Mouse (Mus musculus) ES-E14 (cell line): ENCODE measurements at regions not wholly inside any gene's neighbourhood (a gene's known extent, or its start where the extent isn't known, plus 50 kb on each side); places are given as distances from the start of the nearest gene placed in this dataset.

Experiments
- CHD2 ChIP-seq: IDR thresholded peaks from 2 replicates; pipeline ENCODE4 v1.6.1; 2014; ENCODE audit warnings: mild to moderate bottlenecking, low read depth, low read length, inconsistent platforms
- HCFC1 ChIP-seq: IDR thresholded peaks from 2 replicates; pipeline ENCODE4 v1.6.1; 2012; ENCODE audit warnings: low read length, inconsistent platforms, borderline replicate concordance; ENCODE audit not compliant: insufficient read depth
- MAFK ChIP-seq: IDR thresholded peaks from 2 replicates; pipeline ENCODE4 v1.6.1; 2014; ENCODE audit warnings: mild to moderate bottlenecking, low read depth, low read length, inconsistent platforms; ENCODE audit not compliant: insufficient read depth
- ZC3H11A ChIP-seq: IDR thresholded peaks from 2 replicates; pipeline ENCODE4 v1.6.1; 2012; ENCODE audit warnings: low read depth, mild to moderate bottlenecking, inconsistent platforms, low read length, borderline replicate concordance
- ZNF384 ChIP-seq: IDR thresholded peaks from 2 replicates; pipeline ENCODE4 v1.6.1; 2012; ENCODE audit warnings: low read depth, low read length, inconsistent platforms

DNA sequence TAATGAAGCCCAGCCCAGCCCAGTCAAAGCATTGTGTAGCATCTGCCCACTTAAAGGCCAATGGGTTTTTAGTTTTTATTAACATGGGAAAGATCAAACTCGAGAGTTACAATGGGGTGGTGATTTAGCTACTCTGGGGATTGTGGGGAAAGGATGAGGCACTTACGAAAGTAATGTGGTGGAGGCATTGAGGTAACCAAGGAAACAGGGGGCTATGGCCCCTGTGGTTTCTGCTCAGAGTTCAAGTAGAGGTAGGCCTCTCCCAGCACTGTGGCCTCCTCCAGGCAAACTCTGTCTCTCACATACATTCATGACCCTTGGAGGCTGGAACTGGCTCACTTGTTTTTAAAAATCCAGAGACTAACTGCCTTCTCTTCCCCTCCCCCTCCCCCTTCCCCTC is 128.4 kb downstream of the Utp6 start:
- TF ChIP-seq HCFC1 (no peak), ZNF384 (no peak), ZC3H11A (no peak), MAFK (no peak), CHD2 (no peak)
